Mouse (Mus musculus) bone marrow, adult 2 months (tissue): ENCODE measurements around the gene Notum.

Experiments used
- CTCF ChIP-seq: fragments of 200-500 bp; IDR thresholded peaks from 2 replicates; pipeline ENCODE4 v1.5.1; 2011; ENCODE audit warnings: low read length, control low read depth; ENCODE audit not compliant: control insufficient read depth, insufficient read depth
- POLR2A ChIP-seq: fragments of 200-500 bp; IDR thresholded peaks from 2 replicates; pipeline ENCODE4 v1.6.1; 2011; ENCODE audit warnings: low read depth, mild to moderate bottlenecking, control low read depth, low read length, borderline replicate concordance; ENCODE audit not compliant: control insufficient read depth

DNA sequence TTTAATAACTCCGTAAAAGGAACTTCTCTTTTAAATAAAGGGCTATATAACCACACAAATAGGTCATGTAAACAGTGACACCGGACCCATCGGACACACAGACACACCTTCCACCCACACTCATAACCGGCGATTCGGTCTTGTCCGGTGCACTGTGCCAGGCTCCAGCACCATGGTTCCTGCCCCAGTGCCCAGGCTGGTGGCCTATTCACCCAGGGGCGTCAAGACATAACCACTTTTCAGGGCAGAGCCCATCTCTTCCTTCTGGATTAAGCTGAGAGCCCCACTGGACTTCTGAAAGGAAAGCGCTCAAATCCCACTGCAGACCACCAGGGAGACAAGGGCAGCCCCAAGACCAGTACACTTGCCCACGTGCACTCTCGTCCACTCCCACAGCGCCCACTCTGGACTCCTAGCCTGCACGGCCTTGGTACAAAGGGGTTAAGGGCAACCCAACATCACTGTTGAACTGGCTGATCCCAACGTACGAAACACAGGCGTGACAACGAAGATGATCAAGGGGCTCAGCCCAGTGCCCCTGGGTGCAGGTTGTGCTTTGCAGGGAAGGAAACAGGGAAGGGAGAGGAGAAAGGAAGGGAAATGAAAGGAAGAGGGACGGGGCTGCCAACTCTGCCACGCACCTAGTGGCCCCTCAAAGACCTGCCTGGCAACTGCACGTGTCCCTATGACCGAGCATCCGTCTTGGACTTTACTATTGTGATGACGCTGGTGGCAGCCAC lies 32.2 kb downstream of the Notum start:
- no peak for TF ChIP-seq CTCF
- no peak for TF ChIP-seq POLR2A
